ENCODE assay signal across 23 mouse cellular contexts in genomic region chr3:46970744-46971143, GRCm38 (mm10).
"Had no signal": no experiment of that assay in that cellular context is flagged by ENCODE, and none has a peak within 500 bp of the region (broad histone marks: within the 10 kb centered on the region; RNA-seq: fewer than 3 reads in every experiment).

No protein-coding gene starts in this region.

- H3K9me3 ChIP-seq: embryonic facial prominence, embryonic 10.5 days; embryonic facial prominence, embryonic 12.5 days; embryonic facial prominence, embryonic 13.5 days; embryonic facial prominence, embryonic 15.5 days; forebrain, embryonic 10.5 days; forebrain, embryonic 12.5 days; forebrain, embryonic 13.5 days; forebrain, embryonic 15.5 days had no signal

- DNase-seq: cerebellum, adult 2 months; cerebellum, adult 8-10 months; cerebellum, adult 9-10 months; cerebellum, adult 9-11 months; cerebellum, postnatal 36 days; embryo, embryonic 11 days; forebrain, postnatal 0 days; gastrocnemius, adult 2 months; gastrocnemius, postnatal 10 days; gastrocnemius, postnatal 14 days; gastrocnemius, postnatal 25 days; gastrocnemius, postnatal 36 days; heart, adult 18-20 months; heart, adult 2 months had no signal

- H3K4me1 ChIP-seq: embryonic facial prominence, embryonic 10.5 days; embryonic facial prominence, embryonic 12.5 days; embryonic facial prominence, embryonic 13.5 days; embryonic facial prominence, embryonic 15.5 days; forebrain, embryonic 10.5 days; forebrain, embryonic 12.5 days; forebrain, embryonic 13.5 days; forebrain, embryonic 15.5 days had no signal

- H3K36me3 ChIP-seq: embryonic facial prominence, embryonic 10.5 days; embryonic facial prominence, embryonic 12.5 days; embryonic facial prominence, embryonic 13.5 days; embryonic facial prominence, embryonic 15.5 days; forebrain, embryonic 10.5 days; forebrain, embryonic 12.5 days; forebrain, embryonic 15.5 days had no signal

- H3K27me3 ChIP-seq: embryonic facial prominence, embryonic 12.5 days; embryonic facial prominence, embryonic 13.5 days; embryonic facial prominence, embryonic 15.5 days; forebrain, embryonic 12.5 days; forebrain, embryonic 13.5 days; forebrain, embryonic 15.5 days had no signal

- H3K27ac ChIP-seq: embryonic facial prominence, embryonic 10.5 days; embryonic facial prominence, embryonic 12.5 days; embryonic facial prominence, embryonic 13.5 days; embryonic facial prominence, embryonic 15.5 days; forebrain, embryonic 10.5 days; forebrain, embryonic 12.5 days; forebrain, embryonic 13.5 days; forebrain, embryonic 15.5 days; gastrocnemius, adult 2 months; heart, adult 2 months had no signal

- H3K4me3 ChIP-seq: embryonic facial prominence, embryonic 10.5 days; embryonic facial prominence, embryonic 12.5 days; embryonic facial prominence, embryonic 13.5 days; embryonic facial prominence, embryonic 15.5 days; erythroblast, embryonic 14.5 days; forebrain, embryonic 10.5 days; forebrain, embryonic 12.5 days; forebrain, embryonic 13.5 days; forebrain, embryonic 15.5 days; gastrocnemius, adult 2 months; heart, adult 2 months had no signal
